Mouse (Mus musculus) forebrain, embryonic 16.5 days (tissue): ENCODE results near the gene Col4a2. TPM values are rescaled to one million over a fixed set of nuclear protein-coding genes. Genes with fewer than 3 reads are reported as not detected.

Experiments used
- polyA plus RNA-seq: library from polyadenylated mRNA; unstranded; fragments of >200 nt; fragmentation: Nextera tagmentation; extraction: Ambion mirVana; gene quantifications from 2 replicates; pipeline ENCODE4 v1.2.1, GENCODE M21; 2015

Col4a2 gene
- polyA plus RNA-seq, 1 experiment from 2014 or later: 29.1 TPM

Other genes starting within 250 kb of the Col4a2 start
- 69.0 and 90.6 TPM in 2 replicates for gene Col4a1, start within 50 bp of the Col4a2 start, polyA plus RNA-seq
- 0.63 and 0.77 TPM in 2 replicates for gene Rab20, start 165.9 kb downstream of the Col4a2 start, polyA plus RNA-seq
- 148 and 168 TPM in 2 replicates for gene Naxd, start 184.7 kb downstream of the Col4a2 start, polyA plus RNA-seq
- gene Cars2, start 238.0 kb downstream of the Col4a2 start, polyA plus RNA-seq: 29.1 and 34.1 TPM in 2 replicates
- 42.9 and 45.4 TPM in 2 replicates for gene Ing1, start 242.8 kb downstream of the Col4a2 start, polyA plus RNA-seq